Mouse (Mus musculus): ENCODE data around the gene Gga3. TPM values are rescaled to one million over a fixed set of nuclear protein-coding genes. Genes with fewer than 3 reads are reported as not detected.

Gga3 gene
- polyA plus RNA-seq, 1 experiment = 14.7 TPM

DNA sequence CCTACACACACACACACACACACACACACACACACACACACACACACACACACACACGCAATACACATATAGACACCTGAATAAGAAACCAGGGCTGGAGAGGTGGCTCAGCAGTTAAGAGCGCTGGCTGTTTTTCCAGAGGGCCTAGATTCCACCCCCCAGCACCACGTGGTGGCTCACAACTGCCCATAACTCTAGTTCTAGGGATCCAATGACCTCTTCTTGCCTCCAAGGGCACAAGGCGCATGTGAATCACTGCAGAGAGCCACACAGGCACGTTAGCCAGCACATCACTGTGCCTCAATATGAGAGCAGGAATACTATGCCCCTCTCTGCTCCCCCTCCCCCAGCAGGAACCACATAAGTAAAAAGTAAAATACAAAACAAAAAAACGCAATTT is 13.0 kb upstream of the Gga3 start:
- H3K27ac ChIP-seq (ENCODE audit: insufficient read depth, low read depth, low read length) = no peak overlapping the region
- H3K27me3 ChIP-seq (ENCODE audit: control insufficient read depth, insufficient read depth, low read length) = no peaks in the 10 kb centered on the region
- no peak overlapping the region for H3K4me3 ChIP-seq (ENCODE audit: low read depth, low read length)
- 93% methylated on average over 6 of the region's 6 CpGs for WGBS
- H3K36me3 ChIP-seq (ENCODE audit: control insufficient read depth, insufficient read depth, low read length) = peaks cover 23% of the 10 kb centered on the region
- peaks cover 7% of the 10 kb centered on the region for H3K4me1 ChIP-seq (ENCODE audit: control insufficient read depth, insufficient read depth, insufficient read length, low read length)
- TF ChIP-seq POLR2A (IDR thresholded peaks at IDR 0.05; ENCODE audit: low read depth, low read length) = no peak
- TF ChIP-seq CTCF (IDR thresholded peaks at IDR 0.05; ENCODE audit: extremely low read depth, insufficient read length, insufficient replicate concordance, low read depth, low read length) = no peak

- H3K4me3 ChIP-seq (ENCODE audit: low read depth, low read length) = no peak overlapping the region
- peaks cover 22% of the 10 kb centered on the region for H3K36me3 ChIP-seq (ENCODE audit: control insufficient read depth, insufficient read depth, low read length)
- 96% methylated on average over 7 of the region's 7 CpGs for WGBS
- H3K27me3 ChIP-seq (ENCODE audit: control insufficient read depth, insufficient read depth, low read length) = no peaks in the 10 kb centered on the region
- no peak for TF ChIP-seq POLR2A (IDR thresholded peaks at IDR 0.05; ENCODE audit: low read depth, low read length)
- no peak for TF ChIP-seq CTCF (IDR thresholded peaks at IDR 0.05; ENCODE audit: extremely low read depth, insufficient read length, insufficient replicate concordance, low read depth, low read length)
- peaks cover 11% of the 10 kb centered on the region for H3K4me1 ChIP-seq (ENCODE audit: control insufficient read depth, insufficient read depth, insufficient read length, low read length)
- H3K27ac ChIP-seq (ENCODE audit: insufficient read depth, low read depth, low read length) = no peak overlapping the region
Measured at GRCm38 (mm10) chr11:115616371-115616770, 12.5 kb upstream of the Gga3 start.

GRCm38 (mm10) chr11:115615875-115616274 is 12.0 kb upstream of the Gga3 start:
- Histone ChIP-seq H3K4me1 (ENCODE audit: control insufficient read depth, insufficient read depth, insufficient read length, low read length) (peaks cover 11% of the 10 kb centered on the region), H3K36me3 (ENCODE audit: control insufficient read depth, insufficient read depth, low read length) (peaks cover 20% of the 10 kb centered on the region), H3K4me3 (ENCODE audit: low read depth, low read length) (no peak overlapping the region), H3K27me3 (ENCODE audit: control insufficient read depth, insufficient read depth, low read length) (no peaks in the 10 kb centered on the region), H3K27ac (ENCODE audit: insufficient read depth, low read depth, low read length) (no peak overlapping the region)
- TF ChIP-seq CTCF (IDR thresholded peaks at IDR 0.05; ENCODE audit: extremely low read depth, insufficient read length, insufficient replicate concordance, low read depth, low read length) (no peak), POLR2A (IDR thresholded peaks at IDR 0.05; ENCODE audit: low read depth, low read length) (no peak)
- 89% methylated on average over 6 of the region's 6 CpGs for WGBS

GRCm38 (mm10) chr11:115615108-115615825 is 11.4 kb upstream of the Gga3 start:
- Histone ChIP-seq H3K4me3 (ENCODE audit: low read depth, low read length) (no peak overlapping the region), H3K36me3 (ENCODE audit: control insufficient read depth, insufficient read depth, low read length) (peaks cover 15% of the 10 kb centered on the region), H3K27me3 (ENCODE audit: control insufficient read depth, insufficient read depth, low read length) (no peaks in the 10 kb centered on the region), H3K4me1 (ENCODE audit: control insufficient read depth, insufficient read depth, insufficient read length, low read length) (peaks cover 11% of the 10 kb centered on the region), H3K27ac (ENCODE audit: insufficient read depth, low read depth, low read length) (no peak overlapping the region)
- WGBS = 84% methylated on average over 15 of the region's 15 CpGs
- TF ChIP-seq POLR2A (IDR thresholded peaks at IDR 0.05; ENCODE audit: low read depth, low read length) (no peak), CTCF (IDR thresholded peaks at IDR 0.05; ENCODE audit: extremely low read depth, insufficient read length, insufficient replicate concordance, low read depth, low read length) (no peak)

- 85% methylated on average over 10 of the region's 10 CpGs for WGBS
- Histone ChIP-seq H3K27ac (ENCODE audit: insufficient read depth, low read depth, low read length) (no peak overlapping the region), H3K36me3 (ENCODE audit: control insufficient read depth, insufficient read depth, low read length) (peaks cover 15% of the 10 kb centered on the region), H3K4me1 (ENCODE audit: control insufficient read depth, insufficient read depth, insufficient read length, low read length) (peaks cover 11% of the 10 kb centered on the region), H3K4me3 (ENCODE audit: low read depth, low read length) (no peak overlapping the region), H3K27me3 (ENCODE audit: control insufficient read depth, insufficient read depth, low read length) (no peaks in the 10 kb centered on the region)
- TF ChIP-seq CTCF (IDR thresholded peaks at IDR 0.05; ENCODE audit: extremely low read depth, insufficient read length, insufficient replicate concordance, low read depth, low read length) = no peak
- no peak for TF ChIP-seq POLR2A (IDR thresholded peaks at IDR 0.05; ENCODE audit: low read depth, low read length)
Measured at GRCm38 (mm10) chr11:115614346-115615107, 10.7 kb upstream of the Gga3 start.

GRCm38 (mm10) chr11:115613138-115613945 is 9.5 kb upstream of the Gga3 start:
- Histone ChIP-seq H3K27ac (ENCODE audit: insufficient read depth, low read depth, low read length) (peak overlapping the region; percentile 84), H3K27me3 (ENCODE audit: control insufficient read depth, insufficient read depth, low read length) (no peaks in the 10 kb centered on the region), H3K4me3 (ENCODE audit: low read depth, low read length) (peak overlapping the region; percentile 65), H3K4me1 (ENCODE audit: control insufficient read depth, insufficient read depth, insufficient read length, low read length) (peaks cover 11% of the 10 kb centered on the region), H3K36me3 (ENCODE audit: control insufficient read depth, insufficient read depth, low read length) (peaks cover 23% of the 10 kb centered on the region)
- TF ChIP-seq POLR2A (IDR thresholded peaks at IDR 0.05; ENCODE audit: low read depth, low read length) (no peak), CTCF (IDR thresholded peaks at IDR 0.05; ENCODE audit: extremely low read depth, insufficient read length, insufficient replicate concordance, low read depth, low read length) (no peak)
- under 1% methylated on average over 16 of the region's 16 CpGs for WGBS
